Mouse (Mus musculus): ENCODE measurements around the gene Nmt1. TPM values are rescaled to one million over a fixed set of nuclear protein-coding genes. Genes with fewer than 3 reads are reported as not detected.

Nmt1 gene
- total RNA-seq, 1 experiment from 2014 or later: 29.8 TPM

DNA sequence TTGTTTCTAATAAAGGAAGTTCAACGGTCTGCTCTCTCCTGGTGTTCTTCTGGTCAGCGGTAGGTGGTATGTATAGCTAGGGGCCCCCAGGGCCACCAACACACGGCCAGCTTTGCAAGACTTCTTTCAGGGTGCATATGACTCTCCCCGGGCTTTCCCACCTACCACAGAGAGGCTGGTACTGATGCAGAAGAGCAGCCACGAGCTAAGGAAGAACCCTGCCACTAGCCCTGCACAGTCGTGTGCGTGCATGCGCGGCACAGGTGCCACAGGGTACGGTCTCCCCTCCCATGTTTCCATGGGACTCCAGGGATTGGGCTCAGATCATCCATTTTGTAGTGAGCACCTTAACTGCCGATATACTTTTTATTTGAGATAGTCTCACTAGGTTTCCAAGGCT is 40.9 kb downstream of the Nmt1 start:
- no peak for ATAC-seq (ENCODE audit: extremely low read depth, insufficient number of reproducible peaks, low FRiP score, poor library complexity, severe bottlenecking)

DNA sequence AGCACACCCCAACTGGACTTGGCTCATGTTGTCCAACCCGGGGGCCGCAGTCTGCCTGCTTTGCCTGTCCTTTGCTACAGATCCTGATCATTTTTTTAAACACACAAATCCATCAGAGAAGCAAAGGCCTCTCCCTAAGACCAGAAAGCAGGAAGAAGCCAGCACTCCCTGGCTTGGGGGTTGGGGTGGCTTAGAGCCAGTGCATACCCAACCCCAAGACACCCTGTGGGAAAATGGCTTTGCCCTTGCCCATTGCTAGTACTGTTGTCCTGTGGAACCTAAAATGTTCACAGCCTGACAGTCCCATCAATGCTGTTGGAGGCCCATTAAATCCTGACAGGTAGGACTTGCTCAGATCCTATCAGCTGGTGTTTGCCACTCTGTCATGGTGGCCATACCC is 41.7 kb downstream of the Nmt1 start:
- ATAC-seq (ENCODE audit: extremely low read depth, insufficient number of reproducible peaks, low FRiP score, poor library complexity, severe bottlenecking): no peak

DNA sequence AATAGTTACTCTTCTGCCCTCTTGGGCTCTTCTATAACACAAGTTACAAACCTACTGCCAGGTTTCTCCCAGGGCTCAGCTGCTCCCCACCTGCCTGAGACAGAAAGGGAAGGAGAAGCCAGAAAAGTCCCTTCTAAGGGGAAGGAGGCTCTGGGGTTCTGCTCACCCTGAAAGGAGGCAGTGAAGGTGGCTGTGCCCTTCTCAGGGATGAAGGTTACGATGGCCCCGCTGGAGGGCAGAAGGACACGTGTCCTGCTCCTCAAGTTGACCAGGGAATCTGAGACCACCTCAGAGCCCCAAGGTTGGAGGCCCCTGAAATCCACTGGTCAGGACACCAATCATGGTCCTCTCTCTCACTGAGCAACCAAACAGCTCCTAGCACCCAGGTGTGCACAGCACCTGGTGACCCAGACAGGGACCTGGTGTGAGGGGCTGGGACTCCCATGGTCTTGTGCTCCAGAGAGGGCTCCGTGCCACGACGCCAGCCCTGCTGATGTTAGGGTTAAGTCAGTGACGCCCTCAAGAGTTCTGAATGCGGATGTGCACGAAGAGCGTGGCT is 42.4 kb downstream of the Nmt1 start:
- no peak for ATAC-seq (ENCODE audit: extremely low read depth, insufficient number of reproducible peaks, low FRiP score, poor library complexity, severe bottlenecking)

DNA sequence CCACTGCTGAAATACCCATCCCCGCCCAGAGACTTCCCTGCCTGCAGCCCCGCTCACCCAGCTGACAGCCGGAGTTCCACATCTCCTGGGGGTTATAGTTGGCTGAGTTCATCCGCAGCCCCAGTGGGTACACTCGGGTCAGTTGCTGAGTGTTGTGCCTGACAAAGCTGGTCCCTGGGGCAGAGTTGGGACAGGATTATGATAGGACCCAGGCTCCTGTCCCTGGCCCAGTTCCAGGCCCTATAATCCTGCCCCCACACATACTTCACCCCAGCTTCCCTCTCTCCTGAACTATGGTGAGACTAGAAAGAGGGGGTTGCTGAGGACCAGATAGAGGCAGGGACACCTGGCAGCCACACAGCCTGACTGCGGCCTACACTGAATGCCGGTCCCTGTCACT is 45.7 kb downstream of the Nmt1 start:
- no peak for ATAC-seq (ENCODE audit: extremely low read depth, insufficient number of reproducible peaks, low FRiP score, poor library complexity, severe bottlenecking)

DNA sequence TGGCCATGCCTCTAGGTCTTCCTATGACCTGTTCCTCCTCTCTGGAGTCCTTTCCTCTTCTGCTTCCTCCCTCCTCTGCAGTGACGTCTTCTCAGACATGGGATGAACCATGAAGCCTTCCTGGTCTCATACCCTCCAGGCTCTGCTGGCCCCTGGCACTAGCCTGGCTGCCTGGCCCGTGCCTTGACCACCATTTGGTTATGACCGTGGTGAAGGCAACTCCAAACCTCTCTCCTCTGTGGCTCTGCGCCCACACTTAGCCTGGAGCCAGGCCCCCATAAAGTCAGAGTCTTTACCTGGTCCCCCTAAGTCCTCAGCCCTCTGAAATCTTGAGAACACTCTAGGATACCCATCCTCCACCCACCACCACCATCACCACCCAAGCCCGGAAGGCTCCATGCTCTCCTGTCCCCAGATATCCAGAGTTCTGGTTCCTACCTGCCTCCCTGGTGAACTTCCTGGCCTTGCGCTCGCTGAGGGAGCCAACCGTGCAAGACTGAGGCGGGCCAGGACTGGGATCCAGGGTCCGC is 46.2 kb downstream of the Nmt1 start:
- ATAC-seq (ENCODE audit: extremely low read depth, insufficient number of reproducible peaks, low FRiP score, poor library complexity, severe bottlenecking): no peak

DNA sequence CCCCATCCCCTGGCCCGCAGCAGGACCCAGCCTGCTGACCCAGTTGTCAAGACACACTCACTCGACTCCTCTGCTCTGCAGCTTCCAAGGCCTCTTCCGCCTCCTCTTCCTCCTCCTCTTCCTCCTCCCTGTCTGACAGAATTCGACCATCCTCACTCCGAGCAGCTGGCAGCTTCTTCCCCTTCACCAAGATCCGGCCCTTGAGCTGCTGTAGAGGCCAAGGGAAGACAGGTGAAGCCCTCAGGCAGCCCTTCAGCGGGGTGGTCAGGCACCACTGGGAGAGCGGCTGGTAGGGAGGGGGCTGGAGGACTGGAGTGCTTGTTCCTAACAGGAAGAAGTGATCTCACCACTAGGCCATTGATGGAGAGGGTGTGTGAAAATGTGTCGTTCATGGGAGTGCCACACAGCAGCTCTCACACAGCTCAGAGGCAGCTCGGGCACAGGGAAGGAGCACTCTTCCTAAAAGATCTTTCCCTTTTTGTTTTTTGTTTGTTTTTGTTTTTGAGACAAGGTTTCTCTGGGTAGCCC is 46.9 kb downstream of the Nmt1 start:
- no peak for ATAC-seq (ENCODE audit: extremely low read depth, insufficient number of reproducible peaks, low FRiP score, poor library complexity, severe bottlenecking)

DNA sequence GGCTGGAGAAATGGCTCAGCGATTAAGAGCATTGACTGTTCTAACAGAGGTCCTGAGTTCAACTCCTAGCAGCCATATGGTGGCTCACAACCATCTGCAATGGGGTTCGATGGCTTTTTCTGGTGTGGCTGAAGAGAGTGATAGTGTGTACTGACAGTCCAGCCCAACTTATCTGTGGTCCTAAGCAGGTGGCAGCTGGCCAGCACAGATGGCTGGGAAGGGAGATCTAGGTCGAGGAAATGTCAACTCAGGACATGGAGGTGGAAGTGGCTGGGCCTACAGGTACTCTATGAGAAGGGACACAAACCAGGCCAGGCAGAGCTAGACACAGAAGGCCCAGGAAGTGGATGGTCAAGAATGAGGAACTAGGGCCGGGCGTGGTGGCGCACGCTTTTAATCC is 48.0 kb downstream of the Nmt1 start:
- ATAC-seq (ENCODE audit: extremely low read depth, insufficient number of reproducible peaks, low FRiP score, poor library complexity, severe bottlenecking): no peak

DNA sequence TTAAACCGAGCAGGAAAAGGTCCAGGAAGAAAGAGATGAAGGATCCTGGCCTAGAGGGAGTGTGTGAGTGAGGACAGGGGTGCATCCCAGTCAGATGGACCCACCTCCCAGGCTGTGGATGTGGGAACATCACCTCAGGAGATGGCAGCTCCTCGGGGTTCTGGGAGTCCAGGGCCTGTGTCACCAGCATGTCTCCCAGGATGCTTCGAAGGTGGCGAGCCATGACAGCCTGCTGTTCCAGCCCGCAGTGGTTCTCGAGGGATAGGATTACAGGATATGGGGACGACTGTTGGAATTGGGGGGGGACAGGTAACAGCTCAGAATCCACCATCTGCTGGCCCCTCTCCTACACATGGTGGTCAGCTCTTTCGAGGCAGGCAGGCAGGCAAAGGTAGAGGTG is 48.6 kb downstream of the Nmt1 start:
- no peak for ATAC-seq (ENCODE audit: extremely low read depth, insufficient number of reproducible peaks, low FRiP score, poor library complexity, severe bottlenecking)

DNA sequence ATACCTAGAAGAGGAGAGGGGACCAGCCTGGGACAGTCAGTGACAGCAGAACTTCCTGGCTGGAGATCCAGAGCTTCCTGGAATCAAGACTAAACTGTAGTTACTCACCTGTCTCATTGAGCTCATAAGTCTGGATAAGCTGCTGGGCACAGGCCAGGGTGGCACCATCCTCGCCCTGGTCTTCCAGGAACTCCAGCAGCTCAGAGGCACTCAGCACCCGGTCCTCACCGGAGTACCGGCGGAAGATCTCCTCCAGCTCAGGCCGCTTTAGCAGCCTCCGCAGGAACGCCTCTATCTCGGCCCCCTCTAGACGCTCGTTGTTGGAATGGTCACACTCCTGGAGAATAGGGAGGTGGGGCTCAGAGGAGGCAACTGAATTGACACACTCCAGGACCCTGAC is 50.1 kb downstream of the Nmt1 start:
- no peak for ATAC-seq (ENCODE audit: extremely low read depth, insufficient number of reproducible peaks, low FRiP score, poor library complexity, severe bottlenecking)

DNA sequence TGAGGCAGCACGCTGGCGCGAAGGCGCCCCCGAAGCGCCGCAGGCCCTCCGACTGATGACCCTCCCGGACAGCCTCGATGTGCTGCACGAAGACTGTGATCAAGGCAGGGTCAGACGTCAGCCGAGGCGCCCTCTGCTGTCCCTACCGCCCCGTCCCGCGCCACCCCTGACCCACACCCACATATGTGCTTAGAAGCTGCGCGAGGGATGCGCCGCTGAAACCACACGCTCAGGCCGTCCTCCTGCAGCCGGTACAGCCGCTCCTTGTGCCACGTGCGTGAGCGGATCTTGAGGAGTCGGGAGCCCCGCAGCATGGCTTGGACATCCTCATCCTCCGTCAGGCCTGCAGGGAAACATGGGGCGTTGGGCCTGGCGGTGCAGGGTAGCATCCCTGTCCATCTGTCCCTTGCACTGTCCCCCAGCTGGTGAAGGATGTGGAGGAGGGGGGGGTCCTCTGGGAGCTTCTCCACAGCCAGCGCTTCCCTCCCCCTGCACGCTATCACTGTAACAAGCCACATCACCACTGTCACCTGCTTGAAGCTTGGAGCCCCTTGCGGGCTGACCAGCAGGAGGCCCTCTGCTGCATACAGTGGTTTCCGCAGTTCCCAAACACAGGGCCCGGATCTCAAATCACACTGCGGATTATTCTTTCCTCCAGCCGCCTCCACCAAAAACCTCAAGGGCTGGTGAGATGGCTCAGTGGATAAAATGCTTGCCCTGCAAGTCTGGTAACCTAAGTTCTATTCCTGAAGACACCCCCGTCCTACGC is 52.5 kb downstream of the Nmt1 start:
- no peak; the same call in 1 of the 2 replicates for ATAC-seq (ENCODE audit: extremely low read depth, insufficient number of reproducible peaks, low FRiP score, poor library complexity, severe bottlenecking)

DNA sequence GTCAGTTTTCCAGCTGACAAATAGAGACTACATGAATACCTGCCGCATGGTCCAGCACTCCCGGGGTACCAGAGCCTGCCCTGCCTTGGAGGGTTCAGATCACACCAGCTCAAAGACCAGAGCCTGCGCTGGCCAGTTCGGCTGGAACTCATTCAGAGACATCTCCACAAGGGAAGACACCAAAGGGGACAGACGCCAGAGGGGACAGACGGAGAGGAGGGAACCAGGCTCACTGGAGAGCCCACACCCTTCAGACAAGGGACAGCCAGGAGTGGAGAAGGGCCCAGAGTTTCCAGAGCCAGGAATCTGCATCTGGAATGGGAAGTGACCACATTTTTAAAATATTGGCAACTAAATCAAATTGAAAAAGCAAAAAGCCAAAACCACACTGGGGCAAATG is 53.6 kb downstream of the Nmt1 start:
- no peak for ATAC-seq (ENCODE audit: extremely low read depth, insufficient number of reproducible peaks, low FRiP score, poor library complexity, severe bottlenecking)

DNA sequence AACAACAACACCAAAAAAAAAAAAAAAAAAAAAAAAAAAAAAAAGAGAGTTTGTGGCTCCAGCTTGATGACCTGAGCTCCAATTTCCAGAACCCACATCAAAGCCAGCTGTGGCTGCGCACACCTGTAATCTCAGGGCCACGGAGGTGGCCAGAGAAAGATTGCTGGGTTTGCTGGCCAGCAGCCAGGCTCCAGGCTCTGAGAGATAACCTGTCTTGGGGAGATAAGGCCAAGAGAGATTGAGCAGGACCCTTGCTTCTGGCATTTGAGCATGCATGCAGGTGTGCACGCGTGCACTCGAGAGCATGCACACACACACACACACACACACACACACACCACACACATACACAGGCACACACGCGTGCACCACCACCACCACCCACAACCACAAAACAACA is 65.3 kb downstream of the Nmt1 start:
- ATAC-seq (ENCODE audit: extremely low read depth, insufficient number of reproducible peaks, low FRiP score, poor library complexity, severe bottlenecking): no peak

DNA sequence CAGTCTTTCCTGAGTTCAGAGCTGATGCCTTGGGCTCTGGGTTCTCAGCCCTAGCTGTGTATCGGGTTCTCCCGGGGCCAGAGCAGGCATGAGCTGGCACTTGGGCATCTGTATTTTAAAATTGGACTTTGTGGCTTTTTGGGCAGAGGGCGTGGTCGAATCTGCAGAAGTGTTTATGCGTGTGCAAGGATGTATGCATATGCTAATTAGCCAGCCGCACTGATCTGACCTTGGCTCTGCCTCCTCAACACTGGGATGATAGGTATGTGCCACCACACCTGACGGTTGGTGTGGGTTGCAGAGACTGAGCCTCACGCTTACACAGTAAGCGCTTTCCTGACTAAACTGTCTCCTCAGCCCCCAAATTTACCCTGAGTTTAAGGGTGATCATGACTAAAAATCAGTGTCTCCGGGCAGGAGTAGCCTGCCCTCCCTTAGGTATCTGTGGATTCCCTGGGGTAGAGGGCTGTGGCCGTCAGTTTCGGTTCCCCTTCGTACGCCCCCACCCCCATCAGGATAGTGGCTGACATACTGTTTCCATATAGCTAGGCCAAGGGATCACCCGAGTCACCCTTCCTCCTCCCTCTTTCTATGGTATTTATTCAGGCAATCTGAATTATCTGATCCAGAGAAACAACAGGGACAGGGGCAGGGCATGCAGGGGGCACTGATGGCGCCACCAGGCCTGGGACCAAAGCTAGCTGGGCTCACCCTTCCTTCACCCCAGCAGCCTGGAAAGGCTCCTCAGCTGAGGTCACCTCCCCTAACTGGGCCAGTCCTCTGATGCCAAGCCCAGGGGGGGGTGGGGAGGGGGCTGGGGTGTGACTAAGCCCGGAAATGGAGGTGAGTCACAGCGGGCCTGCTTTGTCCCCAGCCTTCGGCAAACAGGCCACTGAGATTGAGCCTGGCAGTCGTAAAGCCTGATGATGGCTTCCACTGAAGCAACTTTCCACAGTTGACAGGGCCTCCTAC is 66.2 kb downstream of the Nmt1 start:
- ATAC-seq (ENCODE audit: extremely low read depth, insufficient number of reproducible peaks, low FRiP score, poor library complexity, severe bottlenecking): peak; percentile 64

DNA sequence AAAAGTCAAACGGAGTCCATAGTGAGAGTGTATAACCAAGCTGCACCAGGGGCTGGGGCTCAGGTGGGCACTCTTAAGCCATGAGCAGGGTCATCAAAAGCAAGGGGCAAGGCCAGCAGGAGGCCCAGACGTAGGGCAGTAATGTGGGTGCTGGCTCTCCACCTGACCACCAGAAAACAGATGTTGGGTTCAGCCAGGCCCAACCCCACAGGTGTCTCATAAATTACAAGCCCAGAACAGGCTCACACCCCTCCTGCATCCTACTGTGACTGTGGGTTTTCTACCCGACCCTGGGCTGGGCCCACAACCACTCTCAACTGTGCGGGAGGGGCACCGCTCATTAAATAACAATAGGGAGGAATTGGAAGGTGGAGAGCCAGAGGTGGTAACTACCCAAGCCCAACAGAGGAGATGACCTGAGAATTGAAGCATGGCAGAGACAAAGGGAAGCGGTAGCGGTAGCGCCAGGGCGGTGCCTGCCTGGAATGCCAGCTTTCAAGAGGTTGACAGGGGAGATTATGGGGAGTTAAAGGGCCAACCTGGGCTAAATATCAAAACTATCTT is 67.2 kb downstream of the Nmt1 start:
- no peak for ATAC-seq (ENCODE audit: extremely low read depth, insufficient number of reproducible peaks, low FRiP score, poor library complexity, severe bottlenecking)

DNA sequence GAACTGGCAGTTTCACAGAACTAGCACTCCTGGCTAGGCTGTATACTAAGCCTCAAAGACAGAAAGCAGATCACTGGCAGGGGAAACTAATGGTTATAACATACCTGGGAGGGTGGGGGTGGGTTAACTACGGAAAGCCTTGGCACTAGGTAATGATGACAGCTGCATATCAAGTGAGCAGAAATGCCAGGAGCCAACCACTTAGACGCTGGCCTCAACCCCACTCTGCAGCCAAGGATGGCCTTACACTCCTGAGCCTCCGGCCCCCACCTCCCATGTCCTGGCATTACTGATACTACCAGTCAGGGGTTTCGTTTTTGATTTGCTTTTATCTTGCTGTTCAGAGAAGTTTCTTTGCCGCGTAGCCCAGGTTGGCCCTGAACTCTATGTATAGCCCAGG is 67.8 kb downstream of the Nmt1 start:
- no peak for ATAC-seq (ENCODE audit: extremely low read depth, insufficient number of reproducible peaks, low FRiP score, poor library complexity, severe bottlenecking)

DNA sequence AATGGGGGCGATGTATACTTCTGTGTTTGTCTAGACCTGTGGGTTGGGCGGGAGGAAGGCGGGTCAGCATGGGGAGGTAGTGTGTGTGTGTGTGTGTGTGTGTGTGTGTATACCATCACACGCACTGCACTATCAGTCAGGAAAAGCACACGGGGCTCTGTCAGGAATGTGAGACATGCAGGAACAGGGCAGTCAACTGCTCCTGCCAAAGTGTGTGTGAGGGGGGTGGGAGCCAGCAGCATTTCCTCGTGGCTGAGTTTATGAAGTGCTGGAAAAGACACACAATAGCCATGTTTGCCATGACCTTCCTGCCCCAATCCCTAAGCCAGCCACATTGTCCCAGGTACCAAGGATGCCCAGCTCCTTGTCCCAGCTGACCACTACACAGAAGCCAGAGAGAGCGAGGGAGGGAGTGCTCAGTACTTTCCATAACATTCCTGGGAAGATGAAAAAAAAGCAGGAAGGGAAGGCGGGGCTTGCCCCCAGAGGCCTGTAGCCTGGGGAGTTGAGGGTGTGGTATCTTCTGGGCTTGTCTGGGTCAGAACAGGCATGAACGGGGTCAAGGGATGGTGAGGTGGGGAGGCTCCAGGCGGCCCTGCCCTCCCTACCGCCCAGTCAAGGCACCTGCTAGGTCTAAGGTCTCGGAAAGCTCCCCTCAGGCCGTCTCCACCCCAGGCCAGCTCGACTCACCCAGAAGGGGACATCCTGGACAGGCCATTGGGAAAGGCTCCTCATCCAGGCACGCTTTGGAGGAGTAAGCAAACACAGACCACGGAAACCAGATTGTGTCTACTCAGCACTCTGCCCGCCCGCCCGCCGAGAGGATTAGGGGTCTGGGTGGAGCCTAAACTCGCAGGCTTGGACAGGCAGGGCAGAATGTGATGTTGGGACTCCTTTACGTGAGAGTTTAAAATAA is 69.2 kb downstream of the Nmt1 start:
- ATAC-seq (ENCODE audit: extremely low read depth, insufficient number of reproducible peaks, low FRiP score, poor library complexity, severe bottlenecking): no peak

DNA sequence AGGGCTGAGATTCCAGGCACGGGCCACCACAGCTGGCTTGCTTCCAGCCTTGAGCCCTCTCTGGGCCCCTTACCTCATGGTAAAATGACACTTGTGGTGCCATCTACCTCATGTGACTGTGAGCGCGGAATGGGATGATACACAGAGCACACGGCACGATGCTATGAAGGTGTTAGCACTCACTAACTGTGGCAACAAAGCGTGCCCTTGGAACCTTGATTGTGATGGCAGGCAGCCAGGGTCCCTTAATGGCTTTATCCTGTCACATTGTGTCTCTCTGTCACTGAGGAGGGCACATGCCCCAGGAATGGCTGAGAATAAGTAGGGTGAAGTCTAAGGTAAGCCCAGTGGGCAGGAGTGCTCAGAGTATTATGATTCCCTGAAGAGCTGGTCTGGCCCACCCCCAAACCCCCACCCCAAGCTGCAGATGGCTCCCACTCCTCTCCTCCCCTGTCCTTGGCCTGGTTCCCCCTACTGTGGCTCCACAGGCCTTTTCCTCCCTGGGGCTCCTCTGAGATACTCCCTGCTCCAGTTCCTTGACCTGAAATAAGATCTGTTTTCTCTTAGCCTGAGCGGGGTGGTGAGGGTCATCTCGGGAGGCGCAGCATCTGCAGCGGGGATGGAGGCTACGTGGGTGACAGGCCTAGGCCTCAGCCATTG is 70.7 kb downstream of the Nmt1 start:
- ATAC-seq (ENCODE audit: extremely low read depth, insufficient number of reproducible peaks, low FRiP score, poor library complexity, severe bottlenecking): no peak
